10 mouse cellular contexts compared by ENCODE assay signal in genomic region chr10:127471281-127471988, GRCm38 (mm10). TPM values are rescaled to one million over a fixed set of nuclear protein-coding genes. Genes with fewer than 3 reads are reported as not detected.
DNase-seq lines count a peak whose midpoint lies in the region; ATAC-seq lines count a peak whose summit lies in the region.
"Had no signal": no experiment of that assay in that cellular context is flagged by ENCODE, and none has a peak within 500 bp of the region (broad histone marks: within the 10 kb centered on the region; RNA-seq: fewer than 3 reads in every experiment).

No protein-coding gene starts in this region.

- peaks cover 13% of the 10 kb centered on the region for H3K4me1 ChIP-seq in embryonic facial prominence, embryonic 13.5 days
- H3K4me1 ChIP-seq in embryonic facial prominence, embryonic 10.5 days = peaks cover 13% of the 10 kb centered on the region
- peaks cover 9% of the 10 kb centered on the region for H3K4me1 ChIP-seq in limb, embryonic 11.5 days (ENCODE audit: control insufficient read depth, insufficient read depth, low read length)
- peaks cover 13% of the 10 kb centered on the region for H3K4me1 ChIP-seq in limb, embryonic 10.5 days
- H3K4me1 ChIP-seq in liver, embryonic 12.5 days = peaks cover 13% of the 10 kb centered on the region
- H3K4me1 ChIP-seq in forebrain, embryonic 16.5 days (replicated peaks; ENCODE audit: control insufficient read depth, insufficient read depth, low read length) = no peaks in the 10 kb centered on the region

- H3K27me3 ChIP-seq in embryonic facial prominence, embryonic 13.5 days = no peaks in the 10 kb centered on the region
- no peaks in the 10 kb centered on the region for H3K27me3 ChIP-seq in embryonic facial prominence, embryonic 10.5 days (replicated peaks; ENCODE audit: low read depth, poor library complexity, severe bottlenecking)
- no peaks in the 10 kb centered on the region for H3K27me3 ChIP-seq in limb, embryonic 11.5 days (ENCODE audit: control insufficient read depth, insufficient read depth, low read length)
- H3K27me3 ChIP-seq in limb, embryonic 10.5 days (ENCODE audit: low read depth, poor library complexity, severe bottlenecking) = no peaks in the 10 kb centered on the region
- no peaks in the 10 kb centered on the region for H3K27me3 ChIP-seq in liver, embryonic 12.5 days (replicated peaks)
- no peaks in the 10 kb centered on the region for H3K27me3 ChIP-seq in forebrain, embryonic 16.5 days (replicated peaks; ENCODE audit: control insufficient read depth, insufficient read depth, low read length)

- 0 out of 2 replicates have a peak overlapping the region, but pooled peaks have one; percentile 1 for H3K4me2 ChIP-seq in embryonic facial prominence, embryonic 13.5 days
- no peak overlapping the region for H3K4me2 ChIP-seq in limb, embryonic 11.5 days (ENCODE audit: low read depth, severe bottlenecking)
- H3K4me2 ChIP-seq in liver, embryonic 12.5 days = peak overlapping the region; percentile 1; the same call in 1 of the 2 replicates
- no peak overlapping the region for H3K4me2 ChIP-seq in forebrain, embryonic 16.5 days (ENCODE audit: low read length)

- no peaks in the 10 kb centered on the region for H3K9me3 ChIP-seq in embryonic facial prominence, embryonic 13.5 days
- H3K9me3 ChIP-seq in embryonic facial prominence, embryonic 10.5 days = no peaks in the 10 kb centered on the region
- H3K9me3 ChIP-seq in limb, embryonic 11.5 days (ENCODE audit: control insufficient read depth, low read length) = no peaks in the 10 kb centered on the region
- H3K9me3 ChIP-seq in limb, embryonic 10.5 days (replicated peaks) = no peaks in the 10 kb centered on the region
- H3K9me3 ChIP-seq in liver, embryonic 12.5 days (replicated peaks) = no peaks in the 10 kb centered on the region
- H3K9me3 ChIP-seq in forebrain, embryonic 16.5 days (ENCODE audit: control insufficient read depth, low read length) = no peaks in the 10 kb centered on the region
- H3K9me3 ChIP-seq: midbrain, embryonic 10.5 days had no signal

- H3K36me3 ChIP-seq in embryonic facial prominence, embryonic 13.5 days = peaks cover 57% of the 10 kb centered on the region
- peaks cover 61% of the 10 kb centered on the region for H3K36me3 ChIP-seq in embryonic facial prominence, embryonic 10.5 days (replicated peaks)
- H3K36me3 ChIP-seq in limb, embryonic 11.5 days (ENCODE audit: control insufficient read depth, insufficient read depth, low read length) = peaks cover 2% of the 10 kb centered on the region; the same call in 1 of the 2 replicates
- peaks cover 70% of the 10 kb centered on the region for H3K36me3 ChIP-seq in limb, embryonic 10.5 days
- H3K36me3 ChIP-seq in liver, embryonic 12.5 days = peaks cover 56% of the 10 kb centered on the region
- H3K36me3 ChIP-seq in forebrain, embryonic 16.5 days (ENCODE audit: control insufficient read depth, insufficient read depth) = peaks cover 10% of the 10 kb centered on the region

- no peak for DNase-seq in embryonic facial prominence, embryonic 10.5 days (ENCODE audit: low spot score)
- DNase-seq in limb, embryonic 11.5 days (ENCODE audit: low spot score) = peak; percentile 26
- DNase-seq in limb, embryonic 10.5 days (ENCODE audit: low spot score) = no peak
- peak; percentile 27 to 56 for DNase-seq in thymus, postnatal 10 days (ENCODE audit: low spot score in 2 of 2)
- DNase-seq in cerebellum, adult 11 months = no peak
- DNase-seq: gastrocnemius, postnatal 36 days had no signal

- peak overlapping the region; percentile 48; the same call in 1 of the 2 replicates for H3K27ac ChIP-seq in embryonic facial prominence, embryonic 13.5 days
- no peak overlapping the region; the same call in 1 of the 2 replicates for H3K27ac ChIP-seq in embryonic facial prominence, embryonic 10.5 days (replicated peaks)
- no peak overlapping the region for H3K27ac ChIP-seq in limb, embryonic 11.5 days (replicated peaks; ENCODE audit: low read depth, low read length)
- H3K27ac ChIP-seq in limb, embryonic 10.5 days = no peak overlapping the region; the same call in 1 of the 2 replicates
- no peak overlapping the region for H3K27ac ChIP-seq in liver, embryonic 12.5 days
- no peak overlapping the region for H3K27ac ChIP-seq in forebrain, embryonic 16.5 days (ENCODE audit: low read length)
- H3K27ac ChIP-seq: midbrain, embryonic 10.5 days had no signal

- 42% methylated on average over 15 of the region's 15 CpGs for WGBS in embryonic facial prominence, embryonic 13.5 days
- 53% methylated on average over 15 of the region's 15 CpGs for WGBS in embryonic facial prominence, embryonic 10.5 days
- 64% methylated on average over 15 of the region's 15 CpGs for WGBS in limb, embryonic 11.5 days
- 71% methylated on average over 15 of the region's 15 CpGs for WGBS in limb, embryonic 10.5 days
- 27% methylated on average over 15 of the region's 15 CpGs for WGBS in liver, embryonic 12.5 days (ENCODE audit: insufficient replicate concordance)
- 83% methylated on average over 15 of the region's 15 CpGs for WGBS in forebrain, embryonic 16.5 days

- ATAC-seq in embryonic facial prominence, embryonic 13.5 days (ENCODE audit: insufficient number of reproducible peaks, insufficient read depth, low FRiP score, low TSS enrichment, low read depth) = no peak
- ATAC-seq in limb, embryonic 11.5 days (ENCODE audit: insufficient number of reproducible peaks, low FRiP score, low TSS enrichment, low read depth) = no peak
- ATAC-seq in liver, embryonic 12.5 days = no peak
- ATAC-seq in forebrain, embryonic 16.5 days = no peak

- H3K4me3 ChIP-seq in embryonic facial prominence, embryonic 13.5 days = no peak overlapping the region
- H3K4me3 ChIP-seq in embryonic facial prominence, embryonic 10.5 days = no peak overlapping the region
- no peak overlapping the region for H3K4me3 ChIP-seq in limb, embryonic 11.5 days (ENCODE audit: low read depth, low read length)
- H3K4me3 ChIP-seq in limb, embryonic 10.5 days = no peak overlapping the region
- no peak overlapping the region for H3K4me3 ChIP-seq in liver, embryonic 12.5 days
- no peak overlapping the region for H3K4me3 ChIP-seq in forebrain, embryonic 16.5 days (replicated peaks; ENCODE audit: low read length)
- H3K4me3 ChIP-seq: midbrain, embryonic 10.5 days had no signal

- no peak overlapping the region for H3K9ac ChIP-seq in embryonic facial prominence, embryonic 13.5 days
- 0 out of 2 replicates have a peak overlapping the region, but pooled peaks have one; percentile 7 for H3K9ac ChIP-seq in limb, embryonic 11.5 days (ENCODE audit: low read length)
- no peak overlapping the region for H3K9ac ChIP-seq in liver, embryonic 12.5 days
- H3K9ac ChIP-seq in forebrain, embryonic 16.5 days (replicated peaks; ENCODE audit: low read depth, low read length) = no peak overlapping the region

RNA-seq across cellular contexts. Expression of gene Stac3, which starts 30.1 kb away (rescaled TPM):
- 2.0 and 3.2 TPM in 2 replicates for polyA plus RNA-seq in embryonic facial prominence, embryonic 13.5 days (2015; fragmentation: Nextera tagmentation; extraction: Ambion mirVana)
- 0.57 and 0.58 TPM in 2 replicates for polyA plus RNA-seq in embryonic facial prominence, embryonic 10.5 days (2016; fragmentation: Nextera tagmentation; extraction: Ambion mirVana)
- polyA plus RNA-seq in limb, embryonic 11.5 days (2014; fragmentation: Nextera tagmentation; extraction: Ambion mirVana) = 0.21 and 0.34 TPM in 2 replicates
- 0.40 and 0.76 TPM in 2 replicates for polyA plus RNA-seq in limb, embryonic 10.5 days (2016; fragmentation: Nextera tagmentation; extraction: Ambion mirVana)
- 0.24 and 0.45 TPM in 2 replicates for polyA plus RNA-seq in liver, embryonic 12.5 days (2016; fragmentation: Nextera tagmentation; extraction: Ambion mirVana)
- 0.98 and 1.8 TPM in 2 replicates for polyA plus RNA-seq in forebrain, embryonic 16.5 days (2015; fragmentation: Nextera tagmentation; extraction: Ambion mirVana)

RNA-seq across cellular contexts. Expression of gene Ndufa4l2, which starts 43.3 kb away (rescaled TPM):
- 20.0 and 32.7 TPM in 2 replicates for polyA plus RNA-seq in embryonic facial prominence, embryonic 13.5 days (2015; fragmentation: Nextera tagmentation; extraction: Ambion mirVana)
- 2.2 and 4.5 TPM in 2 replicates for polyA plus RNA-seq in embryonic facial prominence, embryonic 10.5 days (2016; fragmentation: Nextera tagmentation; extraction: Ambion mirVana)
- polyA plus RNA-seq in limb, embryonic 11.5 days (2014; fragmentation: Nextera tagmentation; extraction: Ambion mirVana) = 0.48 and 0.96 TPM in 2 replicates
- 1.4 and 3.4 TPM in 2 replicates for polyA plus RNA-seq in limb, embryonic 10.5 days (2016; fragmentation: Nextera tagmentation; extraction: Ambion mirVana)
- polyA plus RNA-seq in liver, embryonic 12.5 days (2016; fragmentation: Nextera tagmentation; extraction: Ambion mirVana) = 12.9 and 14.8 TPM in 2 replicates
- polyA plus RNA-seq in forebrain, embryonic 16.5 days (2015; fragmentation: Nextera tagmentation; extraction: Ambion mirVana) = 17.6 and 21.3 TPM in 2 replicates

RNA-seq across cellular contexts. Expression of gene Shmt2, which starts 50.8 kb away (rescaled TPM):
- polyA plus RNA-seq in embryonic facial prominence, embryonic 13.5 days (2015; fragmentation: Nextera tagmentation; extraction: Ambion mirVana) = 81.7 and 92.3 TPM in 2 replicates
- 110 and 129 TPM in 2 replicates for polyA plus RNA-seq in embryonic facial prominence, embryonic 10.5 days (2016; fragmentation: Nextera tagmentation; extraction: Ambion mirVana)
- 102 and 104 TPM in 2 replicates for polyA plus RNA-seq in limb, embryonic 11.5 days (2014; fragmentation: Nextera tagmentation; extraction: Ambion mirVana)
- 143 and 173 TPM in 2 replicates for polyA plus RNA-seq in limb, embryonic 10.5 days (2016; fragmentation: Nextera tagmentation; extraction: Ambion mirVana)
- 181 and 185 TPM in 2 replicates for polyA plus RNA-seq in liver, embryonic 12.5 days (2016; fragmentation: Nextera tagmentation; extraction: Ambion mirVana)
- 78.9 and 80.4 TPM in 2 replicates for polyA plus RNA-seq in forebrain, embryonic 16.5 days (2015; fragmentation: Nextera tagmentation; extraction: Ambion mirVana)

Comparison
In these comparisons a context has a peak if more than half of its experiments do, and no peak if none do; other contexts are left out.
1. DNase-seq: peak in limb, embryonic 11.5 days (single experiment) and thymus, postnatal 10 days (2 of 2); none in embryonic facial prominence, embryonic 10.5 days (single experiment), limb, embryonic 10.5 days (single experiment) and cerebellum, adult 11 months (single experiment).
2. H3K4me2 ChIP-seq: peak in embryonic facial prominence, embryonic 13.5 days (single experiment) and liver, embryonic 12.5 days (single experiment); none in limb, embryonic 11.5 days (single experiment) and forebrain, embryonic 16.5 days (single experiment).